8 mouse cellular contexts compared by ENCODE assay signal in the genomic region with DNA sequence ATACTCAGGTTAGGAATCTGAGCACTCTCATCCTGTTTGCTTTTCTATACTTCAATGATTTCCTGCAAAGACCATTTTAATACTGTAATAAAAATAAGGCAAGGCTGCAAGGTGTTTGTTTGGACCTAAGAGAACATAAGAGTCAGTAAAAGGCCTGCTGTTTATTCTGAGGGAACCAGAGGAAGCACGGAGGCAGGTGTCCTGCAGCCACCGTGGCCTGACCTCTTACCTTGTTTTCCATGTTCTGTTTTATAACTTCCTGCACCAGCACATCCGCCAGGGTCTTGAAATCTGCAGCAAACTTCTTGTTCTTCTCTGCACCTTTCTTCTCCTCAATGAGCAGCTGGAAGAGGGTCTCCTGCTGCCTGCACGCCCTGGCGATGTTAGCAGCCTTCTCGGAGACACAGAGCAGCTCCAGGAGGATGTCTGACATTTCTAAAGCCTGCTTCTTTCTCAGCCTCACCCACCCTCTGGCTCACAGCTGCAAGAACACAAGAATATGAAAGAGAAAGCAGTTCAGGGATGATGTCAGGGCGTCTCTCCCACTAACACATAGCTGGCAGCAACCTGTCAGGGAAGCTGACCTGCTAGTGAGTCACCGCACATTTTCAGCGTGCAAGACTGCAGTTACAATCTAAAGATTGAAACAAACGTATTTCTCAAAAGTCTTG. TPM values are rescaled to one million over a fixed set of nuclear protein-coding genes. Genes with fewer than 3 reads are reported as not detected.
DNase-seq lines count a peak whose midpoint lies in the region; TF ChIP-seq lines count a peak whose summit lies in the region.

No protein-coding gene starts in this region.

- H3K27ac ChIP-seq in kidney, adult 2 months (ENCODE audit: insufficient read depth, low read depth, low read length), result no peak overlapping the region

- TF ChIP-seq CTCF in kidney, adult 2 months (conservative IDR thresholded peaks at IDR 0.05; ENCODE audit: insufficient read depth, insufficient read length, low read depth, low read length), result no peak

- no peaks in the 10 kb centered on the region for H3K36me3 ChIP-seq in kidney, adult 2 months (ENCODE audit: control insufficient read depth, insufficient read depth, low read length)
- H3K36me3 ChIP-seq in myocyte (ENCODE audit: control insufficient read depth, insufficient read depth), result no peaks in the 10 kb centered on the region

- H3K27me3 ChIP-seq in kidney, adult 2 months (replicated peaks; ENCODE audit: control insufficient read depth, insufficient read depth, low read length), result no peaks in the 10 kb centered on the region
- H3K27me3 ChIP-seq in myocyte (ENCODE audit: control insufficient read depth, insufficient read depth, insufficient read length), result no peaks in the 10 kb centered on the region

- peak; percentile 10 for DNase-seq in kidney, adult 2 months
- no peak for DNase-seq in kidney, postnatal 10 days
- DNase-seq in CD4-positive helper T cell, adult 2 months (ENCODE audit: low read depth, low spot score), result peak; percentile 81
- DNase-seq in brain, adult 2 months (ENCODE audit: low read depth, low spot score), result peak; percentile 88
- peak; percentile 53 to 60 for DNase-seq in left cerebral cortex, adult 18-20 months (ENCODE audit: low spot score in 2 of 2)
- no peak for DNase-seq in testis, postnatal 10 days (ENCODE audit: low spot score)
- DNase-seq in ovary, postnatal 10 days (ENCODE audit: low spot score), result no peak

- H3K79me2 ChIP-seq in myocyte (ENCODE audit: control insufficient read depth, insufficient read depth), result no peaks in the 10 kb centered on the region

- no peak overlapping the region for H3K4me3 ChIP-seq in kidney, adult 2 months (ENCODE audit: insufficient read depth, low read depth, low read length)
- H3K4me3 ChIP-seq in myocyte, result no peak overlapping the region

- H3ac ChIP-seq in myocyte (ENCODE audit: control insufficient read depth, insufficient read length), result no peak overlapping the region

- WGBS in kidney, adult 2 months, result 45% methylated on average over 10 of the region's 10 CpGs

- TF ChIP-seq POLR2A in kidney, adult 2 months (IDR thresholded peaks at IDR 0.05; ENCODE audit: low read depth, low read length), result no peak
- no peak for TF ChIP-seq POLR2A in myocyte (IDR thresholded peaks at IDR 0.05; ENCODE audit: insufficient read length, low read depth)

- H3K4me2 ChIP-seq in myocyte (ENCODE audit: low read depth), result peak overlapping the region; percentile 55

- H3K4me1 ChIP-seq in kidney, adult 2 months (ENCODE audit: control insufficient read depth, insufficient read depth, low read length), result 0 out of 2 replicates have a peak, but pooled peaks cover 4% of the 10 kb centered on the region

TF ChIP-seq in myocyte, 11 proteins besides CTCF, POLR2A, EP300 and RAD21:
- TF ChIP-seq USF1 (IDR thresholded peaks at IDR 0.05; ENCODE audit: low read depth), result no peak
- no peak for TF ChIP-seq MAX (IDR thresholded peaks at IDR 0.05; ENCODE audit: low read depth)
- TF ChIP-seq TCF3 (IDR thresholded peaks at IDR 0.05; ENCODE audit: insufficient read length, low read depth), result no peak
- no peak for TF ChIP-seq REST (IDR thresholded peaks at IDR 0.05; ENCODE audit: insufficient read depth, insufficient read length)
- TF ChIP-seq SRF (IDR thresholded peaks at IDR 0.05; ENCODE audit: control insufficient read depth, insufficient read length, low read depth), result no peak
- TF ChIP-seq E2F4 (IDR thresholded peaks at IDR 0.05; ENCODE audit: insufficient read depth), result no peak
- no peak for TF ChIP-seq CEBPB (IDR thresholded peaks at IDR 0.05; ENCODE audit: insufficient read depth, poor library complexity, severe bottlenecking)
- TF ChIP-seq MYOD1 (IDR thresholded peaks at IDR 0.05; ENCODE audit: control insufficient read depth in 1 of 3, insufficient read length in 2 of 3, low read depth in 2 of 3), result no peak
- TF ChIP-seq MYOG (IDR thresholded peaks at IDR 0.05; ENCODE audit: control insufficient read depth in 1 of 3, insufficient read depth in 1 of 3, insufficient read length in 2 of 3, low read depth in 2 of 3), result no peak
- no peak for TF ChIP-seq POLR2AphosphoS2 (IDR thresholded peaks at IDR 0.05; ENCODE audit: insufficient read length, low read depth)
- TF ChIP-seq TCF12 (IDR thresholded peaks at IDR 0.05; ENCODE audit: insufficient read depth, poor library complexity, severe bottlenecking), result no peak

RNA-seq across cellular contexts. Expression of gene Inpp1, which starts 18.3 kb away (rescaled TPM):
- polyA plus RNA-seq in kidney, adult 2 months (2012; rRNA removed), result 6.8 and 6.9 TPM in 2 replicates
- 10 to 100 TPM; 38.1 to 43.3 TPM for total RNA-seq in left cerebral cortex, adult 18-20 months (2021)
- 3.6 TPM for polyA plus RNA-seq in myocyte (2012; fragmentation: generic; extraction: Trizol)

RNA-seq across cellular contexts. Expression of gene Hibch, which starts 45.5 kb away (rescaled TPM):
- 39.2 and 49.7 TPM in 2 replicates for polyA plus RNA-seq in kidney, adult 2 months (2012; rRNA removed)
- total RNA-seq in left cerebral cortex, adult 18-20 months (2021), result 10 to 100 TPM; 12.3 to 15.3 TPM
- polyA plus RNA-seq in myocyte (2012; fragmentation: generic; extraction: Trizol), result 8.1 TPM

Comparison
In these comparisons a context has a peak if more than half of its experiments do, and no peak if none do; other contexts are left out.
1. DNase-seq: peak in kidney, adult 2 months (single experiment), CD4-positive helper T cell, adult 2 months (single experiment), brain, adult 2 months (single experiment) and left cerebral cortex, adult 18-20 months (2 of 2); none in kidney, postnatal 10 days (single experiment), testis, postnatal 10 days (single experiment) and ovary, postnatal 10 days (single experiment).